8 mouse cellular contexts compared by ENCODE assay signal in the genomic region with DNA sequence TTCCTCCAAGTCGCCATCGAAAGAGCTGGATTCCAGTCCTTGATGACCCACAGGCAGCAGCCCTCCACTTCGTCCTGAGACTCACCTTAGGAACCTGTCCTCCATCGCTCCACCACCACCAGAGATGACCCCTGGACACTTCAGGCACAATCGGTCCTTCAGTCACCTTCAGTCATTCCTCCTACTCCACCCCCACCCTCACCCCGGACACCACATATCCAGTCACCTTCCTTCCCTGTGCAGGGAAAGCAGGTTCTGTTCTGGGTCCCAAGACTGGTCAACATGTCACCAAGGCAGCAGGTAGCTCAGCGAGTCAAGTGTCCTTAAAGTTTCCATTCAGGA. TPM values are rescaled to one million over a fixed set of nuclear protein-coding genes. Genes with fewer than 3 reads are reported as not detected.
DNase-seq lines count a peak whose midpoint lies in the region; ATAC-seq and TF ChIP-seq lines count a peak whose summit lies in the region.

No protein-coding gene starts in this region.

- H3K9ac ChIP-seq in hindbrain, embryonic 13.5 days, result peak overlapping the region; percentile 96
- H3K9ac ChIP-seq in midbrain, embryonic 14.5 days (replicated peaks; ENCODE audit: low read length), result peak overlapping the region; percentile 95

- no peaks in the 10 kb centered on the region for H3K36me3 ChIP-seq in kidney, adult 2 months (ENCODE audit: control insufficient read depth, insufficient read depth, low read length)
- no peaks in the 10 kb centered on the region for H3K36me3 ChIP-seq in hindbrain, embryonic 13.5 days
- H3K36me3 ChIP-seq in midbrain, embryonic 14.5 days (ENCODE audit: control insufficient read depth, insufficient read depth, low read length), result no peaks in the 10 kb centered on the region

- no peaks in the 10 kb centered on the region; the same call in 1 of the 2 replicates for H3K27me3 ChIP-seq in kidney, adult 2 months (replicated peaks; ENCODE audit: control insufficient read depth, insufficient read depth, low read length)
- H3K27me3 ChIP-seq in hindbrain, embryonic 13.5 days, result no peaks in the 10 kb centered on the region
- H3K27me3 ChIP-seq in midbrain, embryonic 14.5 days (ENCODE audit: control insufficient read depth, insufficient read depth, low read length), result no peaks in the 10 kb centered on the region

- WGBS in kidney, adult 2 months, result 12% methylated on average over 7 of the region's 7 CpGs
- WGBS in hindbrain, embryonic 13.5 days, result 7% methylated on average over 7 of the region's 7 CpGs
- 8% methylated on average over 7 of the region's 7 CpGs for WGBS in midbrain, embryonic 14.5 days

- no peaks in the 10 kb centered on the region for H3K9me3 ChIP-seq in hindbrain, embryonic 13.5 days
- H3K9me3 ChIP-seq in midbrain, embryonic 14.5 days (ENCODE audit: control insufficient read depth, low read length), result no peaks in the 10 kb centered on the region

- no peak for TF ChIP-seq POLR2A in kidney, adult 2 months (IDR thresholded peaks at IDR 0.05; ENCODE audit: low read depth, low read length)

- peak; percentile 78 for ATAC-seq in hindbrain, embryonic 13.5 days (ENCODE audit: low FRiP score)
- peak; percentile 67 for ATAC-seq in midbrain, embryonic 14.5 days (ENCODE audit: low FRiP score, low TSS enrichment)
- ATAC-seq in inflammation-experienced regulatory T-cells, adult 6 months, result no peak

- peak overlapping the region; percentile 82 for H3K4me2 ChIP-seq in hindbrain, embryonic 13.5 days
- H3K4me2 ChIP-seq in midbrain, embryonic 14.5 days (ENCODE audit: low read length), result peak overlapping the region; percentile 86

- peak overlapping the region; percentile 67; the same call in 1 of the 2 replicates for H3K27ac ChIP-seq in kidney, adult 2 months (ENCODE audit: insufficient read depth, low read depth, low read length)
- H3K27ac ChIP-seq in brown adipose tissue, adult 24 weeks (replicated peaks; ENCODE audit: low read depth, low read length), result no peak overlapping the region
- peak overlapping the region; percentile 91 for H3K27ac ChIP-seq in hindbrain, embryonic 13.5 days
- H3K27ac ChIP-seq in midbrain, embryonic 14.5 days (replicated peaks; ENCODE audit: low read depth, low read length), result peak overlapping the region; percentile 88

- H3K4me1 ChIP-seq in kidney, adult 2 months (ENCODE audit: control insufficient read depth, insufficient read depth, low read length), result peaks cover 4% of the 10 kb centered on the region; the same call in 1 of the 2 replicates
- peaks cover 3% of the 10 kb centered on the region; the same call in 1 of the 2 replicates for H3K4me1 ChIP-seq in brown adipose tissue, adult 24 weeks (ENCODE audit: control insufficient read depth, insufficient read depth, insufficient read length, low read length)
- H3K4me1 ChIP-seq in hindbrain, embryonic 13.5 days (replicated peaks), result peaks cover 19% of the 10 kb centered on the region
- peaks cover 13% of the 10 kb centered on the region for H3K4me1 ChIP-seq in midbrain, embryonic 14.5 days (ENCODE audit: control insufficient read depth, insufficient read depth, low read length)

- DNase-seq in kidney, adult 2 months, result no peak
- no peak for DNase-seq in kidney, postnatal 10 days
- no peak for DNase-seq in midbrain, embryonic 14.5 days
- no peak for DNase-seq in right cerebral cortex, postnatal 10 days (ENCODE audit: low spot score in 2 of 2)
- no peak for DNase-seq in retina, embryonic 14.5 days (ENCODE audit: low spot score)

- peak overlapping the region; percentile 63 for H3K4me3 ChIP-seq in kidney, adult 2 months (ENCODE audit: insufficient read depth, low read depth, low read length)
- peak overlapping the region; percentile 84 for H3K4me3 ChIP-seq in brown adipose tissue, adult 24 weeks (ENCODE audit: insufficient read depth, low read depth, low read length)
- H3K4me3 ChIP-seq in hindbrain, embryonic 13.5 days, result peak overlapping the region; percentile 77
- peak overlapping the region; percentile 96 for H3K4me3 ChIP-seq in midbrain, embryonic 14.5 days (replicated peaks; ENCODE audit: low read depth, low read length)

- no peak for TF ChIP-seq CTCF in kidney, adult 2 months (conservative IDR thresholded peaks at IDR 0.05; ENCODE audit: insufficient read depth, insufficient read length, low read depth, low read length)

RNA-seq across cellular contexts. Expression of gene Ago4, which starts 0.4 kb away (rescaled TPM):
- polyA plus RNA-seq in kidney, adult 2 months (2012; rRNA removed), result 0.95 and 1.1 TPM in 2 replicates
- 1.9 and 2.0 TPM in 2 replicates for polyA plus RNA-seq in brown adipose tissue, adult 24 weeks (2012; ENCODE audit: insufficient read depth, insufficient read length, missing spikeins)
- 9.9 and 10.0 TPM in 2 replicates for polyA plus RNA-seq in hindbrain, embryonic 13.5 days (2015; fragmentation: Nextera tagmentation; extraction: Ambion mirVana)
- polyA plus RNA-seq in midbrain, embryonic 14.5 days (2014; fragmentation: Nextera tagmentation; extraction: Ambion mirVana), result 11.8 and 12.4 TPM in 2 replicates
- under 1 TPM in 2 of 3 experiments, not detected in 1; 0.16 to 0.27 TPM for polyA plus RNA-seq in inflammation-experienced regulatory T-cells, adult 6 months (2017; shearing (Covaris generic))

RNA-seq across cellular contexts. Expression of gene Clspn, which starts 23.0 kb away (rescaled TPM):
- 0.11 and 0.14 TPM in 2 replicates for polyA plus RNA-seq in kidney, adult 2 months (2012; rRNA removed)
- polyA plus RNA-seq in brown adipose tissue, adult 24 weeks (2012; ENCODE audit: insufficient read depth, insufficient read length, missing spikeins), result not detected in 2 replicates
- polyA plus RNA-seq in hindbrain, embryonic 13.5 days (2015; fragmentation: Nextera tagmentation; extraction: Ambion mirVana), result 8.7 and 9.0 TPM in 2 replicates
- 5.0 and 8.1 TPM in 2 replicates for polyA plus RNA-seq in midbrain, embryonic 14.5 days (2014; fragmentation: Nextera tagmentation; extraction: Ambion mirVana)
- 10 to 100 TPM in 1 of 3 experiments, 1 to 10 TPM in 2; 2.4 to 30.1 (median 2.6) TPM for polyA plus RNA-seq in inflammation-experienced regulatory T-cells, adult 6 months (2017; shearing (Covaris generic))
